Mouse (Mus musculus): ENCODE data around the gene Il10rb.
A peak's percentile ranks its signal among the peaks of the same experiment; 100 is the strongest.

Il10rb gene

DNA sequence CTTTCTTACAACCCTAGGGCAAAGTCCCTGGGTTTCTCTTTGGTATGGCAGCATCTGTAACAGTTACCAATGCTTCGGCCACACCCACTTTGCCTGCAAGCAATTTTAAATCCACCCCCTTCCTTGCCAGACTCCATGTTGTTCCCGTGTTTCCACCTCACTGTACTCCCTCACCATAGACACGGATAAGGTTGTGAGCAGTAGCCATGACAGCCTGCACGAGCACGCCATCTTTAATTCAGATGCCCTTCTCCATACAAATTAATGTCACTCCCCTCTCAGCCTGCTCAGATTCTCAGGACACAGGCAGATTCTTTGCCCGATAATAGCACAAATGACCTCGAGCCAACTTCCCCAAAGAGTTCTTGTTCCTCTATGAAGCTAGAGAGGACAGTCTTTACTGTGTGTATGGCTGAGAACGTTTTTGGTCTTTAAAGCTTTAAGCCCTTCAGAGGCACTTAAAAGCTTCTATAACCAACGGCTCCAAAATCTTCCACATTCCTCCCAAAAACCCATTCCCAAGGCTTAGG lies 23.6 kb upstream of the Il10rb start:
- DNase-seq (ENCODE audit: low read depth, low spot score): no peak

GRCm38 (mm10) chr16:91384221-91384620 lies 21.7 kb upstream of the Il10rb start:
- DNase-seq (ENCODE audit: low read depth, low spot score): no peak

DNA sequence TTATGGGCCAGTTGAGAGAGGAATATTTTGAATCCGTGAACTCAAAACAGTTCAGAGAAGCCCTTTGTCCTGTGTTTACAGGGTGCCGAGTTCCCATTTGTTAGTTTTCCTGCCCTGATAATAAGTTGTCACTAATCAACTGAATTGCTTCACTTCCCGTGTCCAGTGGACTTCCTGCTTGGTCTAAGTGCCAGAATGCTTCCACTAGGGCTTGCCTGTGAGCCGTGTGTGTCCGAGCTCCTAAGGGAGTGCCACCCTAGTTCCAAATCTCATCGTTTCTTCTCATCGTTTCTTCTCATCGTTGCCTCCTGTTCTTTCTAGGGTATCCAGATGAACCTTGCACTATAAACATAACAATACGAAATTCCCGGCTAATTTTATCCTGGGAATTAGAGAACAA lies 20.3 kb upstream of the Il10rb start:
- no peak for DNase-seq (ENCODE audit: low read depth, low spot score)

DNA sequence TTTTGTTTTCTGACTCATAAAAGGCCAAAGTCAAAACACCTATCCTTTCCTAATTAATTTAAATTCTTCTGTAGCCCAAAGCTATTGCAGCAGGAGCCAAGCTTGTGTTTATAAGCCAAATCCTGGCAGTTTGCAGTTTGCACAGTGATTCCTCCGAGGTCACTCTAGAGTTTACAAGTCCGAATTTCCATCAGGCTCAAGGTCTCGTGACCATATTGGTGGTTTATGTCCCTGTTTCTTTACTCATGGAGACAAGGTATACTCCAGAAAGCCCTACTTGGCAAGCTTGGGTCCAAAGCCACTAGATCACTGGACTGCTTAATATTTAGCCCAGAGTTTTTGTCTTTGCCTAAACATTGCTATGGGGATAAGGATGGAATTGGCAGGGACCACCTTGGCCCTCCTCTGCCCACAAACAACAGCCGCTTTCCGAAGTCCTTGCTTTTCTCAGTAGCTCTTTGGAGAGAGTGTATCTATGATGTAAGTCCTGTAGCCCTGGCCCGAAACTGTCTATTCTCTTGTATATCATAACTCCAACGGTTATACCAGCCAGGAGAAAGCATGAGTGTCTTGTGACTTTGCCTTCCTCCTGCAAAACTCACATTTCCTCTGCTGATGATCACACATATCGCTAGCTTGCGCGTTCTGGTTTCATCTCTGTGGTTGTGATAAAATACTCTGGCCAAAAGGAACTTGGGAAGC lies 19.4 kb upstream of the Il10rb start:
- DNase-seq (ENCODE audit: low read depth, low spot score): no peak

DNA sequence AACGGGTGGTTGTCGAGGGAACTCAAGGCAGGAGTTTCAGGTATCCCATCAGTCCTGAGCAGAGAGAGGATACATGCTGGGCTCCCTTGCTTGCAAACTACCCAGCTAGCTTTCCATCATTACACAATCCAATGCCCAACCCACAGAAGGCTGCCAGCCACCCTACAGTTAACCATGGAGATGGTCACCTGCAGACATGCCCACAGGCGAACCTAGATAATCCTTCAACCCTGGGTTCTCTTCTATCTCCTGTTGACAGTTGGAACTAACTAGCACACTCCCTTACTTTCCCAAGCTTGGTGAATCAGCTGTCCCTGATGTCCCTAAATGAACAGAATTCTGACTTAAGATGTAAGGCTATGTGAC lies 18.9 kb upstream of the Il10rb start:
- DNase-seq (ENCODE audit: low read depth, low spot score): no peak

- DNase-seq (ENCODE audit: low read depth, low spot score): peak; percentile 68
Measured at GRCm38 (mm10) chr16:91390100-91390499, 15.9 kb upstream of the Il10rb start.

DNA sequence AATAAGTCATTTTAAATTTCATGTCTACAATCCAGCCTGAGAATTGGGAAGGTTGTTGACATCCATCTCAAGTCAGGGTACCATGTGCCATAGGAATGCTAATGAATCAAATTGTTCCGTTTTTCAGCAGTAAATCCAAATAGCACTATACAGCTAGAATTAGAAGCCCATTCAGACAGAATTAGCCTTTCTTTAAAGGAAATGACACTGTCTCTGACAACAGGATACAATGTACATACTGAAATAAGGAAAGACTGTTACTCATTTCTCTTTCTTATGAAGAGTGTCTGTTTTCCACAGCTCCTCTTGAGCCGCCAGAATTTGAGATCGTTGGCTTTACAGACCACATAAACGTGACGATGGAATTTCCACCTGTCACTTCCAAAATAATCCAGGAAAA lies 14.5 kb upstream of the Il10rb start, which contains the start of gene Gm21970:
Gm21970 (plus strand) TSS at position 301 of the 400 bp plus-strand sequence.
- DNase-seq (ENCODE audit: low read depth, low spot score): no peak

DNA sequence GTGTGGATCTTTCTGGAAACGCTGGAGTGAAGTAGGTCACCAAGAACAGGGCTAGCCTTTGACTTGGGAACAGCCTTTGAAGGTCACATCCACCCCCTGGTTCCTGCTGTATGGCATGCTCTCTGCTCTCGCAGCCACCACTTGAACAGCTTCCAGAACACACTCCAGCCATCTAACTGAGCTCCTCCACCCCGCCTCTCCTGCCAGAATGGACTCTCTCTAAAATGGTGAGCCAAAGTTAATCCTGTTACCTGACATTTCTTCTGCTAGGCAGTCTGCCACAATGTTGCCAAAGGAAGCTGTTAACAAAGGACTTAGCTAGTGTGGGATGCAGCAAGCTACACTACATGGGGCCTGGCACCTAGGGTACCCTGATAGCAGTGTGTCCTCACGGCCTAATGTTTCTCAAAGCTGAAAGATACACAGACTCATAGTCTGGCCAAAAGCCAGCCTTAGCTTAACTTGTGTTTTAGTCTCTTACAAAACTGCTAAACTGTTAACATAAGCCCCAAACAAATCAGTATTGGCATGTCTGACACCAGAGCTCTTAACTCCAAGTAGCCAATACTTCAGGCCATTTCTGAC lies 11.0 kb upstream of the Il10rb start:
- DNase-seq (ENCODE audit: low read depth, low spot score): no peak

DNA sequence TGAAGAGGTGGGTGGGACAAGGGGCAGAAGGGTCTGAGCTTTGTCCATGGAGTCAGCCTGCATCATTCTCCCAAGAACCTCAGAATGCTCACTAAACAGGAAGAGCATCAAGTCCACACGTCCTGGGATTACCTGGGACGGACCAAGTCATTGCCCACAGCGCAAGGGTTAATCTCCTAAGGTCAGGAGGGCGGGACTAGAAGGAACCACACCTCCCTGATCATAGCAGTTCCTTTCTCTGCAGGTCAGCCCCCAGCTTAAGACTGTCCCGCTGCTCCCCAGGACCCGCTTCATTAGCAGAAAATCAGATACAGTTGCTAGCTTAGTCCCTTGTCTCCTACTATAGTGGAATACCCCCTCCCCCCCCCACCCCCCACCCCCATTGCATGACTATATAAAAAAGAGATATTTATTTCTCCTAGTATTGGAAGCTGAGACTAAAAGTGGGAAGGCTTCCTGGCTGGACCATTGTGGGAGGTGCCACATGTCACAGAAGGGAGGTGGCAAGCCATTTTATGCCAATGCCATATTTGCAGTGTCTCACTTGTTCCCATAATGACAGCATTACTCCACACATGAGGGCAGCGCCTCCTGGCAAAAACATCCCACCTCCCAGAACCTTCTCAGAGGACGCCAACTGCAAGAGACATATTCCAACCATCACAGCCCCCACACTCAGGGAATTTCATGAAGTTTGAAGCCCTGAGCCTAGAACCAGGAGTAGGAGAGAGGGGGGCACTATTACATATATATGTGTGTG lies 10.2 kb upstream of the Il10rb start:
- DNase-seq (ENCODE audit: low read depth, low spot score): no peak

DNA sequence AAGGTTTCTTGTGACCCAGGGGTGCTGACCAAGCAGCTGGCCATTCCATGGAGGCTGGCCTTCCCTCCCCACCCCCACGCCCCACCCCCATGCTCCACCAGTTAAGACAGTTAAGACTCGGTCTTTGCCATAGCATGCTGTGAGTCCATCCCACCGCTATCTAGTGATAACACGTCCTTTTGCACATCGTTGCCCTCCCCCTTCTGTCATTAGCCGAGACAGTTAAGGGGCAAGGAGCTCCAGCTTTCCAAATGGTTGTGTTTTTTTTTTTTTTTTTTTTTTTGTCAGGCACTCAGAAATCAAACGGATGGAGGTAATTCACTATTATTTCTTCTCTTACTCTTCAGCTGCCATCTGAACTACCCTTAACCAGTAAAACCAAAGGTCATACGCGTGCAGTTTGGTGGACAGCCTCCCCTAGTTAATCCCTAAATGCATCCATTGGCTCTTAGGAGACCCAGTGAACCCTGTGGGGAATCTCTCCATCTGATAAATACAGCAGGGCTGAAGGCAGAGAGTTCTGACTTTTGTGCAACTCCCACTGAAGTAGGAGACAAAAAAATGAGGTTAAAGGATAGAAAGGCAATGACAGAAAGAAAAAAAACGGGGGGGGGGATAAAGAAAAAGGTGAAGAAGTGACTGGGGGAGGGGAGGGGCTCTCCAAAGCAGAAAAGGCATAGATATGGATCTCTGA lies 9.0 kb upstream of the Il10rb start:
- DNase-seq (ENCODE audit: low read depth, low spot score): no peak

- no peak for DNase-seq (ENCODE audit: low read depth, low spot score)
Measured at GRCm38 (mm10) chr16:91398030-91398429, 7.9 kb upstream of the Il10rb start.

GRCm38 (mm10) chr16:91398944-91399343 lies 7.0 kb upstream of the Il10rb start:
- peak; percentile 31 for DNase-seq (ENCODE audit: low read depth, low spot score)

- DNase-seq (ENCODE audit: low read depth, low spot score): no peak
Measured at GRCm38 (mm10) chr16:91401569-91402165, 4.3 kb upstream of the Il10rb start.

DNA sequence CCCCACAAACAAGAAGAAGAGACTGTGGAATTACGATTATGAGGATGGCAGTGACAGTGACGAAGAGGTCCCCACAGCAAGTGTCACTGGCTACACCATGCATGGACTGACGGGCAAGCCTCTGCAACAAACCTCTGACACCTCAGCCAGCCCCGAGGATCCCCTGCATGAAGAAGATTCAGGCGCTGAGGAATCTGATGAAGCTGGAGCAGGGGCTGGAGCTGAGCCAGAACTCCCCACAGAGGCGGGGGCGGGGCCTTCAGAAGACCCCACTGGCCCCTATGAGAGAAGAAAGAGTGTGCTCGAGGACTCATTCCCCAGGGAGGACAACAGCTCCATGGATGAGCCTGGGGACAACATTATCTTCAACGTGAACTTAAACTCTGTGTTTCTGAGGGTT lies 2.2 kb upstream of the Il10rb start:
- no peak for DNase-seq (ENCODE audit: low read depth, low spot score)

DNA sequence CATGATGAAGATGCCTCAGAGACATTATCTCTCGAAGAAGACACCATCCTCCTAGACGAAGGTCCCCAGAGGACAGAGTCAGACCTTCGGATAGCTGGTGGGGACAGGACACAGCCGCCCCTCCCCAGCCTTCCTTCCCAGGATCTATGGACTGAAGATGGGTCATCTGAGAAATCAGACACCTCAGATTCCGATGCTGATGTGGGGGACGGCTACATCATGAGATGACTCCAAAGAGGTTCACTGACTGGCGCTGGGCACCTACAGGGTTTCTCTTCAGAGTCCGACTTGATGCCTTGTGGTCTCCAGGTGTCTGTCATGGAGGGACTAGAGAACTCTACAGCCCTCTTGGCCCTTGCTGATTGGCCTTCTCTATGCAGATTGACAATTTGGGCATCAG lies 1.8 kb upstream of the Il10rb start:
- no peak for DNase-seq (ENCODE audit: low read depth, low spot score)

- DNase-seq (ENCODE audit: low read depth, low spot score): no peak
Measured at GRCm38 (mm10) chr16:91404828-91405577, 961 bp upstream of the Il10rb start.

- DNase-seq (ENCODE audit: low read depth, low spot score): peak; percentile 82
Measured at GRCm38 (mm10) chr16:91406585-91407220, 739 bp downstream of the Il10rb start.

DNA sequence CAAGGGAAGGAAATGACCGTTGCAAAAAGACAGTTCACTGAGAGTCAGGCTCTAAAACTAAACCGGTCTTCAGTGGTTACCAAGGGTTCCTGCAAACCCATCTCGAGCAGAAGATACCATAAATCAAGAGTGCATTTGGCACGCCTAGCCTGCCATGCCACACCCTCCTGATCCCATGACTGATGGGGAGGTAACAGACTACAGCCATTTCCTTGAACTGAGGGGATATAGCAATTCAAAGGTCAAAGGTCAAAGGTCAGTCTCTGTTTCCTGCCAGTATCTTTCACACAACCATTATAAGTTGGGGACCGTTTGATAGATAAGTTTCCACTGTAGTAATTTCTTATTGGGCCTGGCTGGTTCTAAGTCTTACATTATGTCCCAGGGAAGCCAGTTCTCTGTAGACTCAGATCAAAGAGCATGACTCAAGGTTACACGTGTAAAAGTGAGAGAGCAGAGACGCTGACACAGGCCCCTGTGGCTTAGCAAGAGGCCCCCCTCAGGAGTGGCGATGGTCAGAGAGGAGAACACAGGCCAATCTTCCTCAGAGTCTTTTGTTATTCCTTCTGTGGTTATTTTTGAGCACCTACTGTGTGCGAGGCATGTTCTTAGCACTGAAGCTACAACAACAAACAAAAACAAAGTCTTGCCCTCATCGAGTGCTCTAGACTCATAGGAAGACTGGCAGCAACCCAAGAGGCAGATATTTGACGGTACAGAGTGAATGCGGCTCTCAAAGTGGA lies 7.3 kb downstream of the Il10rb start:
- no peak for DNase-seq (ENCODE audit: low read depth, low spot score)

DNA sequence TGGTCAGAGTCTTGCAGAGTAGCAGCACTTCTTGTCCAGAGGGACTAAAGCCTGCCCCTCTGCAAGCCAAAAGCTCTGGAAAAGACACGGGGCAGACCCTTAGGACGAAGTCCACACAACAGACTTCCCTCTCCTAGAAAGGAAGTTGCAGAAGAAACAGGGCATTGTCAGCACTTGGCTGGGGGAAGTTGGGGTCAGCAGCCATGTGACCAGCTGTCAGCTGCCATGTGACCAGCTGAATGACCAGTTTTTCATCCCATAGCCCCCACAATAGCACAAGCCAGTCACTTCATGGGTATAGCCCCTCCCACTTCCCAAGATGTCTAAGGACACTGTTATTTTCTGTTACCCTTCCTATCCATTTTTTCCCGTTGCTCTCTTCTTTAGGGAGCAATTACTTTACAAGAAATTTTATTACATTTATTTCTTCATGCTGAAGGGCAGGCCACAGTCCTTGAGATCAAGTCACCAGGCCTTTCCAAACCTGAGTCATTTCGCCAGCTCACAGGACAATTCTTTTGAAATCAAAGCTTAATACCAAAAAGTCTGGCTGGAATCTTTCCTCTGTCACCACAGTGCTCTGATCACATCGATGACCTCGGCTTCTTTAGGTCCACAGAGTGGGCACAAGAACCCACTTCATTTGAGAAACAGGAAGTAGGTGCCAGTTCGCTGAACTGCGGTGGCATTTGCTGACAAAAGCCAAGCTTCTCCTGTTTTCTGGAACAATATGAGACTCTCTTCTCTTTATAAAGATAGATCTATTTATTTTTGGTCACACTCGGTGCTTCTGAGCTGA lies 9.6 kb downstream of the Il10rb start:
- DNase-seq (ENCODE audit: low read depth, low spot score): peak; percentile 43
